Mouse (Mus musculus) cerebellum, adult (tissue): Measurements from ENCODE around the gene Jarid2.
A peak's percentile ranks its signal among the peaks of the same experiment; 100 is the strongest.
"Not testable (repeated sequence)": the region's sequence is repeated elsewhere in the genome, so short reads cannot be mapped to it uniquely, and the experiment has no call there.

Experiments used
- ATAC-seq: cut with Nextera tagmentation; 2 replicates; pipeline ENCODE4 v1.9.2; 2017; ENCODE audit warnings: mild to moderate bottlenecking, moderate library complexity, mixed read lengths; ENCODE audit not compliant: insufficient number of reproducible peaks, low FRiP score, low TSS enrichment

The Jarid2 gene

GRCm38 (mm10) chr13:44832104-44832503, 102.8 kb downstream of the Jarid2 start:
- ATAC-seq = no peak

GRCm38 (mm10) chr13:44832866-44833265, 103.6 kb downstream of the Jarid2 start:
- no peak for ATAC-seq

GRCm38 (mm10) chr13:44833353-44833752, 104.1 kb downstream of the Jarid2 start:
- ATAC-seq = peak; percentile 84

GRCm38 (mm10) chr13:44837445-44837844, 108.2 kb downstream of the Jarid2 start:
- no peak for ATAC-seq

GRCm38 (mm10) chr13:44839866-44840835, 110.9 kb downstream of the Jarid2 start:
- peak; percentile 94 for ATAC-seq

GRCm38 (mm10) chr13:44851426-44851825, 122.2 kb downstream of the Jarid2 start:
- ATAC-seq = no peak

- no peak for ATAC-seq
Measured at GRCm38 (mm10) chr13:44852024-44852423, 122.8 kb downstream of the Jarid2 start.

GRCm38 (mm10) chr13:44865566-44865965, 136.3 kb downstream of the Jarid2 start:
- ATAC-seq = no peak

- ATAC-seq = peak; percentile 59
Measured at GRCm38 (mm10) chr13:44868037-44868650, 138.9 kb downstream of the Jarid2 start.

GRCm38 (mm10) chr13:44869418-44870119, 140.3 kb downstream of the Jarid2 start:
- ATAC-seq = not testable (repeated sequence)

GRCm38 (mm10) chr13:44876799-44877198, 147.5 kb downstream of the Jarid2 start:
- ATAC-seq = no peak

- no peak for ATAC-seq
Measured at GRCm38 (mm10) chr13:44881001-44881400, 151.7 kb downstream of the Jarid2 start.

- ATAC-seq = peak; percentile 80
Measured at GRCm38 (mm10) chr13:44886221-44886620, 156.9 kb downstream of the Jarid2 start.

- no peak for ATAC-seq
Measured at GRCm38 (mm10) chr13:44890612-44891011, 161.3 kb downstream of the Jarid2 start.

- ATAC-seq = no peak
Measured at GRCm38 (mm10) chr13:44891813-44892730, 162.8 kb downstream of the Jarid2 start.

GRCm38 (mm10) chr13:44896211-44896610, 166.9 kb downstream of the Jarid2 start:
- peak; percentile 68; the same call in 1 of the 2 replicates for ATAC-seq

GRCm38 (mm10) chr13:44902299-44902698, 173.0 kb downstream of the Jarid2 start:
- ATAC-seq = no peak

- ATAC-seq = no peak
Measured at GRCm38 (mm10) chr13:44903416-44903815, 174.1 kb downstream of the Jarid2 start.

- no peak for ATAC-seq
Measured at GRCm38 (mm10) chr13:44904271-44904670, 175.0 kb downstream of the Jarid2 start.

GRCm38 (mm10) chr13:44906141-44906540, 176.9 kb downstream of the Jarid2 start:
- peak; percentile 56 for ATAC-seq
